Mouse (Mus musculus) embryonic fibroblast, embryonic 13.5 days (primary cell): ENCODE data around the gene Wnt4.

Experiments used
- CTCF ChIP-seq: IDR thresholded peaks from 2 replicates; pipeline ENCODE4 v1.5.1; 2011; ENCODE audit warnings: mild to moderate bottlenecking, control low read depth, low read length, moderate library complexity, borderline replicate concordance; ENCODE audit not compliant: insufficient read depth
- POLR2A ChIP-seq: IDR thresholded peaks from 2 replicates; pipeline ENCODE4 v1.6.1; 2011; ENCODE audit warnings: low read depth, mild to moderate bottlenecking, control low read depth, low read length, moderate library complexity

DNA sequence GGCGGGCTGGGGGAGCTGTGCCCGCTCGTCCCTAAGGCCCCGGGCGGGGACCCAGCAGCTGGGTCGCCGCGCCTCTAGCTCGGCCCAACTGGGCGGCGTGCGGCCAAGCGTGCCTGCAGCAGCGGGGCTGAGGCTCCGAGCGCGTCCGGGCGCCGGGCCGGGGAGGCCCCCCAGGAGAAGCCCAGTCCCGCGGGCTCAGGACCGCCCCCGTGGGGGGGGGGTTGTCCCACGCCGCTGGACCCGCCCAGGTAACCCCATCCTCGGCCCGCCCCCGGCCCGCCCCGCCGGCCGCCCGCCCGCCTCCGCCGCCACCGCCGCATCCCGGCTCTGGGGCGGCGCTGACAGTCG, at the start of gene Wnt4:
- TF ChIP-seq CTCF, result no peak
- no peak for TF ChIP-seq POLR2A
